Mouse (Mus musculus) neural tube, embryonic 14.5 days (tissue): Measurements from ENCODE around the gene Sept9. TPM values are rescaled to one million over a fixed set of nuclear protein-coding genes. Genes with fewer than 3 reads are reported as not detected.
A peak's percentile ranks its signal among the peaks of the same experiment; 100 is the strongest.

ENCODE experiments used
- ATAC-seq: fragments of 200-750 bp; cut with Nextera tagmentation; 2 replicates; pipeline ENCODE4 v1.8.0; 2017; ENCODE audit warnings: low read depth, mild to moderate bottlenecking, moderate TSS enrichment, moderate library complexity
- H3K27ac ChIP-seq: fragments of 300-500 bp; sonication (generic); 2 replicates; pipeline ENCODE4 v1.5.1; 2014; ENCODE audit warnings: low read depth, mild to moderate bottlenecking, control low read depth, low read length, moderate library complexity, mixed read lengths
- H3K27me3 ChIP-seq: fragments of 300-500 bp; sonication (generic); 2 replicates; pipeline ENCODE4 v1.6.1; 2014; ENCODE audit warnings: low read length; ENCODE audit not compliant: control insufficient read depth, insufficient read depth
- H3K36me3 ChIP-seq: fragments of 300-500 bp; sonication (generic); 2 replicates; pipeline ENCODE4 v1.6.1; 2014; ENCODE audit warnings: low read length, mixed read lengths; ENCODE audit not compliant: control insufficient read depth, insufficient read depth
- H3K4me1 ChIP-seq: fragments of 300-500 bp; sonication (generic); 2 replicates; pipeline ENCODE4 v1.6.1; 2014; ENCODE audit warnings: low read length; ENCODE audit not compliant: control insufficient read depth, insufficient read depth
- H3K4me2 ChIP-seq: fragments of 300-500 bp; sonication (generic); 2 replicates; pipeline ENCODE4 v1.6.1; 2014; ENCODE audit warnings: mild to moderate bottlenecking, low read depth, low read length, control low read depth
- H3K4me3 ChIP-seq: fragments of 300-500 bp; sonication (generic); 2 replicates; pipeline ENCODE4 v1.5.1; 2014; ENCODE audit warnings: low read depth, low read length, control low read depth, mixed read lengths
- H3K9ac ChIP-seq: fragments of 300-500 bp; sonication (generic); replicated peaks from 2 replicates; pipeline ENCODE4 v1.6.1; 2014; ENCODE audit warnings: low read depth, mild to moderate bottlenecking, control low read depth, low read length, mixed read lengths
- H3K9me3 ChIP-seq: fragments of 300-500 bp; sonication (generic); 2 replicates; pipeline ENCODE4 v1.6.1; 2016; ENCODE audit warnings: low read length; ENCODE audit not compliant: control insufficient read depth
- WGBS: fragments of 180-500 bp; shearing (Covaris S2); extraction: QIAGEN DNeasy Blood & Tissue Kit; methylation state at CpG from one replicate; pipeline ENCODE4 v1.1.7; 2014; 5-methylcytosine and 5-hydroxymethylcytosine counted together
- polyA plus RNA-seq: library from polyadenylated mRNA; unstranded; fragments of >200 nt; fragmentation: Nextera tagmentation; extraction: Ambion mirVana; gene quantifications from 2 replicates; pipeline ENCODE4 v1.2.1, GENCODE M21; 2014

Gene Sept9
- polyA plus RNA-seq, 1 experiment from 2014 or later = 70.6 TPM

DNA sequence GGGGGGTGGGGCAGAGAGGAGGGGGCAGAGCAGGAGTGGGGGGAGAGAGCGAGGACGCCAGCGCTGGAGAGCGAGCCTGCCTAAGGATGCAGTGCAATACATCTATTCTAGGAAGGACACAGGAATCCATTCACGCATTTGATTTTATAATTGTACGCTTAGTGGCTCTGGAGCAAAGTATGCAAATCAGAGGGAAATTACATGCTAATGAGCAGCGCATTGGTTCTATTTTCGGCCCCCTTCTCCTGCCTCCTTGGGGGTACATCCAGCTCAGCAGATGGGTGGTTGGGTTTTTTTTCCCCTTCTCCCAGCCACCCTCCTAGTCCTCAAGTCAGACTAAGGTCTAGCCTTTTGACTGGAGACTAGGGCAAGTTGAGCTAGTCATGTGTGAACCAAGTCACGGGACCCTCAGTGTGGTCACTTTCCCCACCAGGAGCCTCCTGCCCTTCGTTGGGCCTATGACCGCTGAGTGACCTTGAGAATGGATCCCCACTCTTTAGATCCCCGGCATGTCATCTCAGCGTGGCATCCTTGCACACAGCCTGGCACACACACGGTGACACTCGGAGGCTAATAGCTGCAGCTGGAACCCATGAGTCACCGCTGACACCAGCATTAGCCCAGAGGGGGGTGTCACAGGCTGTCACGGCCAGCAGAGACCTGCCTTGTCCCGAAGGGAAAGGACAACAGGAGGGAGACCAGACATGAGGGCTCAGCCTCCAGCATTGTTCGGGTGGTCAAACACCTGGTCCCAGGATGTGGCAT lies 29.5 kb upstream of the Sept9 start:
- Histone ChIP-seq H3K36me3 (no peaks in the 10 kb centered on the region), H3K9me3 (no peaks in the 10 kb centered on the region), H3K9ac (no peak overlapping the region), H3K27me3 (no peaks in the 10 kb centered on the region), H3K4me1 (peaks cover 3% of the 10 kb centered on the region; the same call in 1 of the 2 replicates), H3K4me3 (no peak overlapping the region), H3K4me2 (no peak overlapping the region), H3K27ac (no peak overlapping the region)
- ATAC-seq = no peak
- WGBS = 71% methylated on average over 19 of the region's 19 CpGs

DNA sequence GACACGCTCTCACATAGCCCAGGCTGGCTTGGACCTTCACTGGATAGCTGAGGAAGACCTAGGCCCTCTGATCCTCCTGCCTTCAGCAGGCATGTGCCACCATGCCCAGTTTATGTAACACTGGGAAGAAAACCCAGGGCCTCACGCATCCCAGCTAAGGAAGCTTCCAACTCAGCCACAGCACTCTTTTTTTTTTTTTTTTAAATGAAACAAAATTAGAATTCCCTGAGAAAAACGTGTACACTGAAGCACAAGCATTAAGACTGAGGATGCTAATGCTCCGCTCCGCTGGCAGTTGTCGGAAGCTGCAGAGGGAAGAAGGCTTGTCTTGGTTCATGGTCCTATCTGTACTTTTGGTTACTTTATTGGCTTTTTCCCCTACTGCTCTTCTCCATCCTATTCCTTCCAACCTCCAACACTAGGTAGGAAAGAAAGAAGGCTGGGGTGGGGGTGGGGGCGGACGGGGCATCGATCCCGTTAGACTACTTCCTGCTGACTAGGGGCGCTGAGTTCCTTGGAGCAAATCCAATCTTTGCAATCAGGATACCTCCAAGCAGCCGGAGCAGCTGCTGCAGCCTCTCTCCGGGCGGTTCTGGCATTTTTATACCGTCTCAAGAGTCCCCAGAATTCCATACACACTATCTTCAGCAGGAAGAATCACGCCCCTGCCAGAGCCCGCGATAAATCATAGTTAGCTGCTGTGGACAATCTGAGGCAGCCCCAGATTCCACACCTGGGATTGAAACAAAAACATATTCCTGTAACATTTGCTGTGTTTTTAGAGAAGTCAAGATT lies 25.2 kb upstream of the Sept9 start:
- peak overlapping the region; percentile 30 for H3K4me2 ChIP-seq
- H3K27ac ChIP-seq = peak overlapping the region; percentile 34; the same call in 1 of the 2 replicates
- H3K36me3 ChIP-seq = no peaks in the 10 kb centered on the region
- no peak for ATAC-seq
- 44% methylated on average over 18 of the region's 18 CpGs for WGBS
- no peaks in the 10 kb centered on the region for H3K27me3 ChIP-seq
- H3K9ac ChIP-seq = no peak overlapping the region
- H3K9me3 ChIP-seq = no peaks in the 10 kb centered on the region
- peaks cover 5% of the 10 kb centered on the region; the same call in 1 of the 2 replicates for H3K4me1 ChIP-seq
- no peak overlapping the region for H3K4me3 ChIP-seq

DNA sequence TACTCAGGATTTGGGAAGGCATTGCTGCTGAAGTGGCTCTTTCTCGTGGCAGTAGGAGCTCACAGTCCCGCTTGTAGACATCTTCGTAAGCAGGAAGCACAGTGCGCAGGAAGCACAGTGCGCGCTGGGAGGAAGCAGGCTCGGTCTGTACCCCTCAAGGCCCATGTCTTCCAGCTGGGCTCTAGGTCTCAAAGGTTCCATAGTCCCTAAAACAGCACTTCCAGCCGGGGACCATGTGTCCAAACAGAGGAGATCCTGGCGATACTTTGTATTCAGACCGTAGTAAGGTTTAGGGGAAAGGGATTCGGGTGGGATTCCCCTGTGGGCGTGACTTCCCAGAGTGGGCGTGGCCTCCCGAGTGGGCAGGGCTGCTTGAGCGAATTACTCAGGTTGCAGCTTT lies 24.5 kb upstream of the Sept9 start:
- WGBS = 44% methylated on average over 15 of the region's 15 CpGs

DNA sequence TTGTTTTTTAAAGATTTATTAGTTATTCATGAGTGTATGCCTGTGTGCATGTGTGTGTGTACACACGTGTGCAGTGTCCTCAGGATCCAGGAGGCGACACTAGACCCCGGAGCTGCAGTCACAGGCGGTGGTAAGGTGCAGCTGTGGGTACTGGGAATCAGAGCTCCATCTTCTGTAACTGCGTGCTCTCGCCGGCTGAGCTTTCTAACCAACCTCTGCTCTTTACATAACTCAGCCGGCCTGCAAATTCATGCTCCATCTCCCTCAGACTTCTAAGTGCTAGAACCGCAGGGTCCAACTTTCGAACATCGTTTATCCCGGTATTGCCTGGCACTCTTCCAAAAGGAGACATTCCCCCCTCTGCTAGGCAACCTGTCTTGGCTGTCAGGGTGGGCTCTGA lies 24.0 kb upstream of the Sept9 start:
- 66% methylated on average over 12 of the region's 12 CpGs for WGBS
- no peak overlapping the region for H3K9ac ChIP-seq
- no peak overlapping the region for H3K27ac ChIP-seq
- H3K36me3 ChIP-seq = no peaks in the 10 kb centered on the region
- H3K27me3 ChIP-seq = no peaks in the 10 kb centered on the region
- H3K4me2 ChIP-seq = no peak overlapping the region
- ATAC-seq = no peak
- peaks cover 5% of the 10 kb centered on the region; the same call in 1 of the 2 replicates for H3K4me1 ChIP-seq
- no peaks in the 10 kb centered on the region for H3K9me3 ChIP-seq
- H3K4me3 ChIP-seq = no peak overlapping the region

More for the DNA sequence above, 24.5 kb upstream of the Sept9 start:
- ATAC-seq = no peak
- Histone ChIP-seq H3K36me3 (no peaks in the 10 kb centered on the region), H3K4me2 (peak overlapping the region; percentile 30), H3K4me3 (no peak overlapping the region), H3K27me3 (no peaks in the 10 kb centered on the region), H3K27ac (peak overlapping the region; percentile 34; the same call in 1 of the 2 replicates), H3K4me1 (peaks cover 5% of the 10 kb centered on the region; the same call in 1 of the 2 replicates), H3K9me3 (no peaks in the 10 kb centered on the region), H3K9ac (no peak overlapping the region)

DNA sequence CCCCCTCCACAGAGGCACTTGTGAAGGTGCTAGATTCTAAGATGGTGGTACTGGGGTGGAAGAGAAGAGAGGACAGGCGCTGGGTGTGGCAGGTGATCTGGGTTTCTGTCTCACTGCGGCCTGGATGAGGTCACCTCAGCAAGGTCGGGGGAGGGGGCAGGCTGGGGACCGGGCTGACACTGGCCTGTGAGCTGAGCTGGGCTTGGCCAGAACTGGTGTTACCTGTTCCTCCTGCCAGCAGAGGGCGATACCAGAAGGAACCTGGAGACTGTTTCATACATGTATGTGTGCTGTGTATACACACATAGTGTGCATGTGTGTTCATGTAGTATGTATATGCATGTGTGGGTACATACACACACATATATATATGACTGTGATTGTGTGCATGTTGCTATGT lies 23.2 kb upstream of the Sept9 start:
- Histone ChIP-seq H3K4me2 (no peak overlapping the region), H3K9me3 (no peaks in the 10 kb centered on the region), H3K9ac (no peak overlapping the region), H3K4me1 (peaks cover 5% of the 10 kb centered on the region; the same call in 1 of the 2 replicates), H3K27ac (no peak overlapping the region), H3K27me3 (no peaks in the 10 kb centered on the region), H3K36me3 (no peaks in the 10 kb centered on the region), H3K4me3 (no peak overlapping the region)
- WGBS = 36% methylated on average over 5 of the region's 5 CpGs
- ATAC-seq = 0 out of 2 replicates have a peak, but pooled peaks have one; percentile 28

DNA sequence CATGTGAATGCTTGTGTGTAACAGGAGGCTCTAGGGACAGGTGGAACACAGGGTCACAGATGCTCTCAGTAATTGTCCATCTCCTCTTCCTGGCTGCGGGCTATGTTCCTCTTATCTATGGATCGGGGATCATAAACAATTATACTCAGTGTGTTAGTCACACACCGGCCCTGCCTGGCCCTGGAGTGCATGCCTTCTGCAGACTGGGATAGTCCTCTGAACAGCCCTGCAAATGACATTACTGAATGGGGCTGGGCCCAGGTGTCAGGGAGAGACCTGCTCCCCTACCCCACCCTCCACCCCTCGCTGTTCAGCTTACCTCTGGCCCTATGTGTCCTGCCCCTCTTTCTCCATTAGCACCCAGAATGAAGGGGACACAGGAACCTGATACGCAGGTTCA lies 22.6 kb upstream of the Sept9 start:
- Histone ChIP-seq H3K4me1 (peaks cover 5% of the 10 kb centered on the region; the same call in 1 of the 2 replicates), H3K27ac (no peak overlapping the region), H3K4me2 (no peak overlapping the region), H3K27me3 (no peaks in the 10 kb centered on the region), H3K9ac (no peak overlapping the region; the same call in 1 of the 2 replicates), H3K9me3 (no peaks in the 10 kb centered on the region), H3K4me3 (no peak overlapping the region), H3K36me3 (no peaks in the 10 kb centered on the region)
- peak; percentile 25; the same call in 1 of the 2 replicates for ATAC-seq
- WGBS = 69% methylated on average over 5 of the region's 5 CpGs

DNA sequence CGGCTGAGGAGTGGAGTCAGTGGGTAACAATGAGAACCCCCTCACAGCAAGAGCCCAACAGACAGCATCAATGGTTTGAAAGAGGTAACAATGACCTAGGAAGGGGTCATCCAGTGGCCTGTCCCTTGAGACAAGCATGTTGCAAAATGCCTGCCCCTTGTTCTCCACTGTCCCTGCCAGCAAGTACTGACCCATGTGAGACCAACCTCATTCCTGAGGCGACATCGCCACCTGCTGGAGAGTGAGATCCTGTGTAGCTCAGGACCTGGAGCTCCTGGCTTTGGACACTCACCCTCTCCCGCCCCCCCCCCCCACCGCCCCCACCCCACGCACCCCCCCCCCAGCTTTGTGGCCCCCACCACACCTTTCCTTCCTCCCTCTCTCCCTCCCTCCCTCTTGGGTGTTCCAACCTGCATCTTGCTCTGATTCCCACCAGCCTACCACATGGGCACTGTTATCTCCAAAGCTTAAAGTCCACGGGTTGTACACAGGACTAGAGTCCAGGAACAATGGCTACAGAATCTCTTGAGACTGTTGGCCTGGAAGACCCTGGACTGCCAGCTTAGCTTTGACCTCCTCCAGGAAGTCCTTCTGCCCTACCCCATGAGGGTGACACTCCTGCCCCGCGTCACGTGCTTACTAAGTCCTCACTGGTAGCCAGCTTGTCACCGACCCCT lies 22.0 kb upstream of the Sept9 start:
- no peak overlapping the region for H3K27ac ChIP-seq
- no peak overlapping the region for H3K4me2 ChIP-seq
- H3K27me3 ChIP-seq = no peaks in the 10 kb centered on the region
- 67% methylated on average over 8 of the region's 11 CpGs for WGBS
- no peaks in the 10 kb centered on the region for H3K9me3 ChIP-seq
- peak; percentile 81 for ATAC-seq
- no peak overlapping the region for H3K4me3 ChIP-seq
- H3K9ac ChIP-seq = no peak overlapping the region; the same call in 1 of the 2 replicates
- H3K36me3 ChIP-seq = no peaks in the 10 kb centered on the region
- peaks cover 5% of the 10 kb centered on the region; the same call in 1 of the 2 replicates for H3K4me1 ChIP-seq

DNA sequence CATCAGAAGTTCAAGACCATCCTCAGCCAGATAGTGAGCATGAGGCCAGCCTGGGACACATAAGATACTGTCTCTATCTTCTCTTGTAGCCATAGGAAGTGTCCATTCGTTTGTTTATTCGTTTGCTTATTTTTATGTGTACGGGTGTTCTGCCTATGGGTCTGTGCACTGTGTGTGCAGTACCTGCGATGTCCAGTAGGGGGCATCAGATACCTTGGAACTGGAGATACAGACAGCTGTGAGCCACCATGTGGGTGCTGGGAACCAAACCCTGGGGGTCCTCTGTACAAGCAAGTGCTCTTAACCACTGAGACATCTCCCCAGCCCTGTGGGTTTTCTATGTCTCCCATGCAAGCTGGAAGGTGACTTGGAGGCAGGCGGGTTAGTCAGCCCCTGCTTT lies 19.6 kb upstream of the Sept9 start:
- 89% methylated on average over 5 of the region's 5 CpGs for WGBS
- Histone ChIP-seq H3K4me2 (no peak overlapping the region), H3K4me3 (no peak overlapping the region), H3K27ac (no peak overlapping the region), H3K36me3 (no peaks in the 10 kb centered on the region), H3K4me1 (peaks cover 3% of the 10 kb centered on the region; the same call in 1 of the 2 replicates), H3K9ac (no peak overlapping the region), H3K27me3 (no peaks in the 10 kb centered on the region), H3K9me3 (no peaks in the 10 kb centered on the region)
- no peak for ATAC-seq
